Mouse (Mus musculus): ENCODE measurements at regions not wholly inside any gene's neighbourhood (a gene's known extent, or its start where the extent isn't known, plus 50 kb on each side); places are given as distances from the start of the nearest gene placed in this dataset.

GRCm38 (mm10) chr14:61698358-61699055 is 91.2 kb downstream of the Kcnrg start:
- no peak for TF ChIP-seq GATA1 (IDR thresholded peaks at IDR 0.05; ENCODE audit: borderline replicate concordance, low read length)
- no peak for TF ChIP-seq FLI1 (IDR thresholded peaks at IDR 0.05; ENCODE audit: low read length)

Measured in megakaryocyte, embryonic 14.5 days (primary cell).